Mouse (Mus musculus): ENCODE data around the gene Atp2c2. TPM values are rescaled to one million over a fixed set of nuclear protein-coding genes. Genes with fewer than 3 reads are reported as not detected.

Gene Atp2c2
- polyA plus RNA-seq, 1 experiment from 2014 or later = 1.8 TPM

DNA sequence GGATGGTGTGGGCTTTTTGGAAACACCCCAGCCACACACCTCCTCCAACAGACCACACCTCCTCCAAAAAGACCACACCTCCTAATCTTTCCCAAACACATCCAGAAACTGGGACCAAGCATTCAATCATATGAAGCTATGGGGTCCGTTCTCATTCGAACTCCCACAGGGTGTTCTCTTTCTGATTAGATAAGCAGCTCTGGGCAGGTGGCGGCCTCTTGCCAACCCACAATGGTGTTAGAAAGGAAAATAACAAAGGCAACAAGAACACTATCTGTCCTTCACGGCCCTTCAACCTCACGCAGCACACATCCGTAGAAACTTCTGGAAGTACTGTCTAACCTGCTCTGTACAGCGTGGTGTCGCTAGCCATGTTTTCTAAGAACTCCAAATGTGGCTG is 27.3 kb downstream of the Atp2c2 start:
- H3K27me3 ChIP-seq (ENCODE audit: insufficient read depth, low read length) = no peaks in the 10 kb centered on the region
- DNase-seq = no peak
- H3K4me3 ChIP-seq (ENCODE audit: low read depth, low read length) = no peak overlapping the region
- H3K36me3 ChIP-seq (ENCODE audit: insufficient read depth) = no peaks in the 10 kb centered on the region
- no peak for TF ChIP-seq CTCF (IDR thresholded peaks at IDR 0.05; ENCODE audit: low read depth)
- no peak for ATAC-seq (ENCODE audit: insufficient read depth)
- no peaks in the 10 kb centered on the region for H3K9me3 ChIP-seq (ENCODE audit: low read depth, low read length)
- H3K4me1 ChIP-seq (ENCODE audit: insufficient read depth) = no peaks in the 10 kb centered on the region
- no peak overlapping the region for H3K4me2 ChIP-seq
- WGBS = 74% methylated on average over 8 of the region's 8 CpGs
- no peak overlapping the region for H3K27ac ChIP-seq (ENCODE audit: low read depth)
- H3K9ac ChIP-seq = no peak overlapping the region

DNA sequence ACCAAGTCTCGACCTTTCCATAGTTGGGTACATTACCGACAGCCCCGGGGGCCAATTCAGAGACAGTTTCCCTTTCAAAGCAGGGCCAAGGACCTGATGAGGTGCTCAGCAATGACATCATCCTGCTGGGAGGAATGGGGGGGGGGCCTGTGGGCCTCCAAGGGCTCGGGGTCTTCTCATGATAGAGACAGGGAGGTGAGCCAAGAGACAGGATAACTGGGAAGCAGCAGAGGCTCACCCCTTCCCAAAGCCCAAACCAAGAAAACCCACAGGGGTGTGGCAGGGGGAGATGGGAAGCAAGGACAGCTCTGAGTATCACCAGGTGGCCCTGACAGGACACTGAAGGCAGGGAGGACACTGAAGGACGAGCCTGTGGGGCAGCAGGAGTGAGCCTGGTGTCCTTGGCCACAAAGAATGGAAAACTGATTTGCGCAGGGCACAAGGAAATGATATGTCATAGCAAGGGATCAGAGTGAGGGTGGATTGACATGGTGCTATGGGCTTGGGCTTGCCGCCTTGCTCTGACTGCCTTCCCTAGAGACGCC is 28.6 kb downstream of the Atp2c2 start:
- TF ChIP-seq CTCF (IDR thresholded peaks at IDR 0.05; ENCODE audit: low read depth) = no peak
- Histone ChIP-seq H3K4me3 (ENCODE audit: low read depth, low read length) (no peak overlapping the region), H3K27me3 (ENCODE audit: insufficient read depth, low read length) (no peaks in the 10 kb centered on the region), H3K4me1 (ENCODE audit: insufficient read depth) (no peaks in the 10 kb centered on the region), H3K4me2 (no peak overlapping the region), H3K9me3 (ENCODE audit: low read depth, low read length) (no peaks in the 10 kb centered on the region), H3K27ac (ENCODE audit: low read depth) (no peak overlapping the region), H3K36me3 (ENCODE audit: insufficient read depth) (no peaks in the 10 kb centered on the region), H3K9ac (no peak overlapping the region)
- ATAC-seq (ENCODE audit: insufficient read depth) (no peak), DNase-seq (no peak)
- WGBS = 78% methylated on average over 8 of the region's 8 CpGs

DNA sequence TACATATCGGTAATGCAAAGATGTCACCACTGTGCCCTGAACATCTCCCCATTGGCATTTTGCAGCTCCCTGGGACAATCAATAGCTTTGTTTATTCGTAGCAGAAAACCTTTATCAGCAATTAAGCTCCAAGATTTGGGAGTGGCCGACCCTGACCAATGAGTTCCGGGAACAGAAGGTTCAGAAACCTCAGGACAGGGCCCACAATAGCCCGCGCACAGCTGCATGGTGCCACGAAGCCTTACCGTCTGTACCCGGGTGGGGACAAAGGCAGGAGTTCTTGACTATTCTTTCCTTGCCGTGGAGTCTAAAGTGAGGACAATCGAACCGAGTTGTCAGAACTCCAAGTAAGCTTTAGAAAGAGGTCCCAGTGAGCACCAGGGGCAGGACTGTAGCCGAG is 32.3 kb downstream of the Atp2c2 start:
- Histone ChIP-seq H3K27ac (ENCODE audit: low read depth) (no peak overlapping the region), H3K9me3 (ENCODE audit: low read depth, low read length) (no peaks in the 10 kb centered on the region), H3K27me3 (ENCODE audit: insufficient read depth, low read length) (no peaks in the 10 kb centered on the region), H3K9ac (no peak overlapping the region), H3K4me2 (no peak overlapping the region), H3K4me3 (ENCODE audit: low read depth, low read length) (no peak overlapping the region), H3K4me1 (ENCODE audit: insufficient read depth) (no peaks in the 10 kb centered on the region), H3K36me3 (ENCODE audit: insufficient read depth) (no peaks in the 10 kb centered on the region)
- ATAC-seq (ENCODE audit: insufficient read depth) (no peak), DNase-seq (no peak)
- 77% methylated on average over 13 of the region's 13 CpGs for WGBS
- TF ChIP-seq CTCF (IDR thresholded peaks at IDR 0.05; ENCODE audit: low read depth) = no peak

DNA sequence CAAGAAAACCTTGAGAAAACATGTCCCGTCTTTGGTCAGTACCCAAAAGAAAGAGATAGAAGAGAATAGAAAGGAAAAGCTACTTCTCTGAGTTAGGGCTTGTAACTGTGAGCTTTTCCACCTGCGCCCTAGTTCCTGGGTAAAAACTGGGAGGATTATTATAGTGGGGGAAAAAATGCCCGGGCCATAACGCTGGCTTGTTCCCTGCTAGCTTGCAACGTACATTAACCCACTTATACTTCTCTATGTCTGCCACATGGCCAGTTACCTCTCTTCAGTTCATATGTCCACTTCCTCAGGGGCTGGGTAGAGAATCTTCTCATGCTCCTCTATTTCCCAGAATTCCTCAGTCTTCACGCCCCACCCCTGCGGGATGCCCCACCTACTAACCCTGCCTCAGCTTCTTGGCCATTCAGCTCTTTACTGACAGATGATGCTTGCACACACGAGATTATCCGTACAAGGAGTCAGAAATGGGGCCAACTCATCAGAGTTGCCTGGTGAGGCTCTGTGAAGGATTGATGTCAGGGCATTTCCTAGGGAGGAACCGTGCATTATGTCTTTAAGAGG is 36.6 kb downstream of the Atp2c2 start:
- Histone ChIP-seq H3K36me3 (ENCODE audit: insufficient read depth) (no peaks in the 10 kb centered on the region), H3K27ac (ENCODE audit: low read depth) (no peak overlapping the region), H3K9me3 (ENCODE audit: low read depth, low read length) (no peaks in the 10 kb centered on the region), H3K4me2 (no peak overlapping the region), H3K4me1 (ENCODE audit: insufficient read depth) (no peaks in the 10 kb centered on the region), H3K27me3 (ENCODE audit: insufficient read depth, low read length) (no peaks in the 10 kb centered on the region), H3K4me3 (ENCODE audit: low read depth, low read length) (no peak overlapping the region), H3K9ac (no peak overlapping the region)
- DNase-seq = no peak
- TF ChIP-seq CTCF (IDR thresholded peaks at IDR 0.05; ENCODE audit: low read depth) = no peak
- 84% methylated on average over 10 of the region's 10 CpGs for WGBS
- ATAC-seq (ENCODE audit: insufficient read depth) = no peak

DNA sequence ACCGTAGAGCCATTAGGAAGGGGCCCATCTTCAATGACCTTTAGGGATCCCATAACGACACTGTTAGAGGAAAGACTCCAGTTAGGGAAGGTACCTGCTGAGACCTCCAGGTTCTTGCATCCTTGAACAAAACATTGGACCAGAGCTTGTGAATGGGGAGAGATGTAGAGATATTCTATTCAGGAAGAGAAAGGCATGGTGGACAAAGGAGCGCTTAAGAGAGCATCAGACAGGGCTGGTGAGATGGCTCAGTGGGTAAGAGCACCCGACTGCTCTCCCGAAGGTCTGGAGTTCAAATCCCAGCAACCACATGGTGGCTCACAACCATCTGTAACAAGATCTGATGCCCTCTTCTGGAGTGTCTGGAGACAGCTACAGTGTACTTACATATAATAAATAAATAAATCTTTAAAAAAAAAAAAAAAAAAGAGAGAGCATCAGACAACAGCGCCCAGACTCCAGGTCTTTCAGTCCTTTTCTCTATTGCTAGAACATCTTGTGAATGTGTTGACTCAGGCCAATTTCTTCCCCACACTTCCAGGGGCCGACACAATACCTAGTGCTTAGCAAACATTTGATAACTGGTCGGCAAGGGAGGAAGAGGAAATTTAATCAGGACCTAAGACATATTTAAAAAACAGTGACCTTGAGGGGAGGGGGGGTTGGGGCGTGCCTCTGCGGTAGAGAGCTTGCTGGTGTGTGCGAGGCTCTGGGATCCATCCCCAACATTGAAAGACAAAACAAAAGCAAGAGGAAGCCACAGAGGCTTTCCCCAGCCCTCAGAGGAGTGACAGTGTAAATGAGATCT is 37.5 kb downstream of the Atp2c2 start:
- ATAC-seq (ENCODE audit: insufficient read depth) = no peak
- H3K27ac ChIP-seq (ENCODE audit: low read depth) = no peak overlapping the region
- WGBS = 61% methylated on average over 11 of the region's 11 CpGs

DNA sequence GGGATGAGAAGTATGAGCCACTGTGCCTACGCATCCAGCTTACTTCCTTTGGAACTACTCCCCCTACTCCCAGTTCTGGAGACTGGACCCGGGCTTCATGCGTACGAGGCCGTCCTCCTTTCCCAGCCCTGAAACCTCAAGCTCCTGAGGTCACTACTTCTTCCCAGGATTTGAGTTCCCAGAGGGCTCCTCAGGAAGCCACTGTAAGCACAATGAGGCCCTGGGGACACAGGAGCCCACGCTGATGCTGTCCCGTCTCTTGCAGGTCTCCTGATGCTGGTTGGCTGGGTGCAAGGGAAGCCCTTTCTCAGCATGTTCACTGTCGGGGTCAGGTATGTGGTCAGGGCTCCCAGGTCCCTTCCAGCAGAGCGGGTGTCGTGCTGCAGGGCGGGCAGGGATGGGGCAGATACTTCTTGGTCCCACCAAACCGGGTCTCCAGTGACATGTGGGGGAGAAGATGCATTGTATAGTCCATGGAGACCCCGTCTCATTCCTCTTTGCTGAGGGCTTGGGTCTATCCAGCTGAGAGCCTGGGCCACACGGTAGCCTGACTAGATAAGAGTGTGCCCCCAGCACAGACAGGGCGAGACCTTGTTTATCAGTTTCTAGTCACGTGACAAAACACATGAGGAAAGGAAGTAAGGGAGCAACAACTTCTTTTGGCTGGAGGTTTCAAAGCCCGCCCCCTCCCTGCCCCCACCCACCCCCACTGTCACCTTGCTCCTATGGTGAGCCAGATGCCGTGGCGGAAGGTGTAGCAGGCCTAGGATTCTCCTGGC is 38.5 kb downstream of the Atp2c2 start:
- no peak for ATAC-seq (ENCODE audit: insufficient read depth)
- WGBS = 59% methylated on average over 19 of the region's 19 CpGs
- H3K4me3 ChIP-seq (ENCODE audit: low read depth, low read length) = no peak overlapping the region
- no peaks in the 10 kb centered on the region for H3K4me1 ChIP-seq (ENCODE audit: insufficient read depth)
- no peak for TF ChIP-seq CTCF (IDR thresholded peaks at IDR 0.05; ENCODE audit: low read depth)
- H3K4me2 ChIP-seq = no peak overlapping the region
- DNase-seq = no peak
- H3K9ac ChIP-seq = no peak overlapping the region
- no peaks in the 10 kb centered on the region for H3K36me3 ChIP-seq (ENCODE audit: insufficient read depth)
- H3K27ac ChIP-seq (ENCODE audit: low read depth) = no peak overlapping the region
- H3K27me3 ChIP-seq (ENCODE audit: insufficient read depth, low read length) = no peaks in the 10 kb centered on the region
- H3K9me3 ChIP-seq (ENCODE audit: low read depth, low read length) = no peaks in the 10 kb centered on the region

More for the DNA sequence above, 37.5 kb downstream of the Atp2c2 start:
- no peak for TF ChIP-seq CTCF (IDR thresholded peaks at IDR 0.05; ENCODE audit: low read depth)
- Histone ChIP-seq H3K27me3 (ENCODE audit: insufficient read depth, low read length) (no peaks in the 10 kb centered on the region), H3K4me2 (no peak overlapping the region), H3K9ac (no peak overlapping the region), H3K36me3 (ENCODE audit: insufficient read depth) (no peaks in the 10 kb centered on the region), H3K9me3 (ENCODE audit: low read depth, low read length) (no peaks in the 10 kb centered on the region), H3K4me3 (ENCODE audit: low read depth, low read length) (no peak overlapping the region), H3K4me1 (ENCODE audit: insufficient read depth) (no peaks in the 10 kb centered on the region)
- DNase-seq = no peak

DNA sequence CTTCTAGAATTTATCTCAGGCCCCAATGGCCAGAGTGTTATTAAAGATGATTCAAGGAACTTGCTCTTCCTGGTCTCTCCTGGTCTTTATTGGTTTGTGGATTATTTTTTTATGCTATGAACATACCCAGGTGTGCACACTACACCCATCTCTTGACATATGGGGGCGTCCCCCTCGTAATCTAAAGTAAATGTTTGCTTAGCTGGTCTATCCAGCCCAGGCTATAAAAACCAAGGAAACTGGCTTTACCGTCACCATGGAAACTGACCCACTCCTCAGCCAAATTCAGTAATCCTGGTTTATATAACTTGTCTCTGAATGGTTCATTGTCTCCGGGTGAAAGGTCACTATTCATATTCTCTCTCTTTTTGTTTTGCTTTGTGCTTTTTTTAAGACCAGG is 40.8 kb downstream of the Atp2c2 start:
- Histone ChIP-seq H3K27me3 (ENCODE audit: insufficient read depth, low read length) (no peaks in the 10 kb centered on the region), H3K4me2 (no peak overlapping the region), H3K4me1 (ENCODE audit: insufficient read depth) (peaks cover 5% of the 10 kb centered on the region; the same call in 1 of the 2 replicates), H3K9ac (no peak overlapping the region), H3K27ac (ENCODE audit: low read depth) (peak overlapping the region; percentile 3; the same call in 1 of the 2 replicates), H3K9me3 (ENCODE audit: low read depth, low read length) (no peaks in the 10 kb centered on the region), H3K36me3 (ENCODE audit: insufficient read depth) (no peaks in the 10 kb centered on the region), H3K4me3 (ENCODE audit: low read depth, low read length) (no peak overlapping the region)
- TF ChIP-seq CTCF (IDR thresholded peaks at IDR 0.05; ENCODE audit: low read depth) = no peak
- DNase-seq = peak; percentile 75
- ATAC-seq (ENCODE audit: insufficient read depth) = 0 out of 2 replicates have a peak, but pooled peaks have one; percentile 36
- WGBS = 43% methylated on average over 4 of the region's 4 CpGs
